Mouse (Mus musculus) intestine, postnatal 0 days (tissue): ENCODE data around the gene Gm19426. TPM values are rescaled to one million over a fixed set of nuclear protein-coding genes. Genes with fewer than 3 reads are reported as not detected.

ENCODE experiments used
- ATAC-seq: fragments of 200-750 bp; cut with Nextera tagmentation; 2 replicates; pipeline ENCODE4 v1.8.0; 2017; ENCODE audit warnings: mild to moderate bottlenecking, moderate TSS enrichment, moderate library complexity
- H3K27ac ChIP-seq: fragments of 300-500 bp; sonication (generic); 2 replicates; pipeline ENCODE4 v1.5.1; 2014; ENCODE audit warnings: mild to moderate bottlenecking, low read depth, low read length, moderate library complexity
- H3K27me3 ChIP-seq: fragments of 300-500 bp; sonication (generic); replicated peaks from 2 replicates; pipeline ENCODE4 v1.6.1; 2014; ENCODE audit warnings: low read length, mixed read lengths; ENCODE audit not compliant: control insufficient read depth, insufficient read depth
- H3K36me3 ChIP-seq: fragments of 300-500 bp; sonication (generic); 2 replicates; pipeline ENCODE4 v1.6.1; 2014; ENCODE audit warnings: mild to moderate bottlenecking, moderate library complexity; ENCODE audit not compliant: control insufficient read depth, insufficient read depth
- H3K4me1 ChIP-seq: fragments of 300-500 bp; sonication (generic); replicated peaks from 2 replicates; pipeline ENCODE4 v1.6.1; 2014; ENCODE audit warnings: antibody characterized with exemption, low read length, mixed read lengths; ENCODE audit not compliant: control insufficient read depth, insufficient read depth
- H3K4me2 ChIP-seq: fragments of 300-500 bp; sonication (generic); replicated peaks from 2 replicates; pipeline ENCODE4 v1.6.1; 2014; ENCODE audit warnings: low read depth, mild to moderate bottlenecking, moderate library complexity
- H3K4me3 ChIP-seq: fragments of 300-500 bp; sonication (generic); 2 replicates; pipeline ENCODE4 v1.5.1; 2014; ENCODE audit warnings: low read depth, low read length
- H3K9ac ChIP-seq: fragments of 300-500 bp; sonication (generic); 2 replicates; pipeline ENCODE4 v1.6.1; 2014; ENCODE audit warnings: mild to moderate bottlenecking, low read depth, low read length
- H3K9me3 ChIP-seq: fragments of 300-500 bp; sonication (generic); 2 replicates; pipeline ENCODE4 v1.6.1; 2016; ENCODE audit warnings: mixed run types; ENCODE audit not compliant: control insufficient read depth
- CTCF ChIP-seq: sonication (generic); IDR thresholded peaks from 2 replicates; pipeline ENCODE4 v1.5.1; 2016; ENCODE audit warnings: low read depth, mild to moderate bottlenecking, control low read depth, antibody characterized with exemption, moderate library complexity
- WGBS: fragments of 180-500 bp; shearing (Covaris S2); extraction: QIAGEN DNeasy Blood & Tissue Kit; methylation state at CpG from one replicate; pipeline ENCODE4 v1.1.7; 2014; 5-methylcytosine and 5-hydroxymethylcytosine counted together
- polyA plus RNA-seq: library from polyadenylated mRNA; unstranded; fragments of >200 nt; fragmentation: Nextera tagmentation; extraction: Ambion mirVana; gene quantifications from 2 replicates; pipeline ENCODE4 v1.2.1, GENCODE M21; 2015

Gm19426 gene
- polyA plus RNA-seq, 1 experiment from 2014 or later, result 2.5 TPM

DNA sequence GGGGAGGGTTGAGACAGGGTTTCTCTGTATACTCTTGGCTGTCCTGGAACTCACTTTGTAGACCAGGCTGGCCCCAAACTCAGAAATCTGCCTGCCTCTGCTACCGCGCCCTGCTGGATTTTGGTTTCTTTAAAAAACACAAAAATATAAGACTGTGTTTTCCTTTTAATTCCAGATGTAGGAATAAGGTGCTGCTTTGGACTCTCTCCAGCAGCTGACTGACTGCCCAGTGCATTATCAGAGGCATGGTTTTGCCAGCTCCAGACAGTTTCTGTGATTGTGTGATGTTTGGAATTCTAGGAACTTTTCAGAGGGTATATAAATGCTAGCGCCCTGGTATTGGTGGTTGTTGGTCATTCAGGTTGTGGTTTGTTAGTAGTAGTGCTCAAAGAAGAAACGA lies 26.1 kb downstream of the Gm19426 start:
- TF ChIP-seq CTCF, result no peak
- no peaks in the 10 kb centered on the region for H3K36me3 ChIP-seq
- H3K4me3 ChIP-seq, result no peak overlapping the region
- H3K9me3 ChIP-seq, result no peaks in the 10 kb centered on the region
- no peak for ATAC-seq
- no peaks in the 10 kb centered on the region for H3K27me3 ChIP-seq
- no peak overlapping the region for H3K9ac ChIP-seq
- 0 out of 2 replicates have a peak, but pooled peaks cover 2% of the 10 kb centered on the region for H3K4me1 ChIP-seq
- no peak overlapping the region for H3K4me2 ChIP-seq
- 96% methylated on average over 4 of the region's 4 CpGs for WGBS
- no peak overlapping the region for H3K27ac ChIP-seq

GRCm38 (mm10) chr2:84716423-84717355 lies 26.8 kb downstream of the Gm19426 start:
- no peak for TF ChIP-seq CTCF
- Histone ChIP-seq H3K4me3 (peak overlapping the region; percentile 99), H3K9ac (peak overlapping the region; percentile 93; the same call in 1 of the 2 replicates), H3K4me1 (0 out of 2 replicates have a peak, but pooled peaks cover 2% of the 10 kb centered on the region), H3K27ac (0 out of 2 replicates have a peak overlapping the region, but pooled peaks have one; percentile 96), H3K4me2 (peak overlapping the region; percentile 85), H3K9me3 (no peaks in the 10 kb centered on the region), H3K36me3 (no peaks in the 10 kb centered on the region), H3K27me3 (no peaks in the 10 kb centered on the region)
- ATAC-seq, result no peak
- 24% methylated on average over 9 of the region's 9 CpGs for WGBS

- WGBS, result under 1% methylated on average over 33 of the region's 33 CpGs
- H3K9me3 ChIP-seq, result no peaks in the 10 kb centered on the region
Measured at GRCm38 (mm10) chr2:84715562-84716361, 27.7 kb downstream of the Gm19426 start.

GRCm38 (mm10) chr2:84714811-84715561 lies 28.5 kb downstream of the Gm19426 start, which contains the start of gene Zdhhc5:
Gene Zdhhc5 (minus strand): TSS chr2:84715180.
- H3K4me2 ChIP-seq, result peak within 1 kb of the TSS; percentile 85
- H3K9ac ChIP-seq, result peak within 1 kb of the TSS; percentile 93
- no peaks in the 10 kb centered on the region for H3K27me3 ChIP-seq
- H3K36me3 ChIP-seq, result peaks cover 10% of the 10 kb centered on the region
- peak within 1 kb of the TSS; percentile 99 for H3K4me3 ChIP-seq
- H3K27ac ChIP-seq, result peak within 1 kb of the TSS; percentile 96
- no peaks in the 10 kb centered on the region for H3K9me3 ChIP-seq
- H3K4me1 ChIP-seq, result 0 out of 2 replicates have a peak, but pooled peaks cover 2% of the 10 kb centered on the region
- under 1% methylated on average over 97 of the region's 107 CpGs for WGBS
- TF ChIP-seq CTCF, result no peak
- ATAC-seq, result peak; percentile 97

More at GRCm38 (mm10) chr2:84715562-84716361, 27.7 kb downstream of the Gm19426 start:
- TF ChIP-seq CTCF, result 0 out of 2 replicates have a peak, but pooled peaks have one; percentile 6
- Histone ChIP-seq H3K36me3 (peaks cover 3% of the 10 kb centered on the region), H3K27ac (peak overlapping the region; percentile 96), H3K4me1 (0 out of 2 replicates have a peak, but pooled peaks cover 2% of the 10 kb centered on the region), H3K4me2 (peak overlapping the region; percentile 85), H3K9ac (peak overlapping the region; percentile 93), H3K4me3 (peak overlapping the region; percentile 99), H3K27me3 (no peaks in the 10 kb centered on the region)
- peak; percentile 92 for ATAC-seq

- peak overlapping the region; percentile 85 for H3K4me2 ChIP-seq
- no peak for TF ChIP-seq CTCF
- H3K27me3 ChIP-seq, result no peaks in the 10 kb centered on the region
- H3K9me3 ChIP-seq, result no peaks in the 10 kb centered on the region
- peaks cover 14% of the 10 kb centered on the region for H3K36me3 ChIP-seq
- 1% methylated on average over 19 of the region's 26 CpGs for WGBS
- H3K4me3 ChIP-seq, result peak overlapping the region; percentile 99
- no peak for ATAC-seq
- 0 out of 2 replicates have a peak, but pooled peaks cover 2% of the 10 kb centered on the region for H3K4me1 ChIP-seq
- peak overlapping the region; percentile 93 for H3K9ac ChIP-seq
- H3K27ac ChIP-seq, result peak overlapping the region; percentile 96
Measured at GRCm38 (mm10) chr2:84714422-84714810, 29.0 kb downstream of the Gm19426 start.
